Mouse (Mus musculus): Measurements from ENCODE around the gene Cacna1c.

The Cacna1c gene

GRCm38 (mm10) chr6:118999329-118999875, 196.8 kb downstream of the Cacna1c start:
- DNase-seq = no peak

GRCm38 (mm10) chr6:118997397-118997796, 198.8 kb downstream of the Cacna1c start:
- no peak for DNase-seq

GRCm38 (mm10) chr6:118994272-118995061, 201.8 kb downstream of the Cacna1c start:
- no peak for DNase-seq

GRCm38 (mm10) chr6:118992391-118992790, 203.8 kb downstream of the Cacna1c start:
- DNase-seq = no peak

GRCm38 (mm10) chr6:118989999-118990776, 206.0 kb downstream of the Cacna1c start:
- no peak for DNase-seq

GRCm38 (mm10) chr6:118984181-118984901, 211.9 kb downstream of the Cacna1c start:
- DNase-seq = no peak

- DNase-seq = no peak
These were observed 212.7 kb downstream of the Cacna1c start for GRCm38 (mm10) chr6:118983471-118984040.

GRCm38 (mm10) chr6:118980265-118980664, 216.0 kb downstream of the Cacna1c start:
- no peak for DNase-seq

GRCm38 (mm10) chr6:118977443-118978271, 218.6 kb downstream of the Cacna1c start:
- peak; percentile 62 for DNase-seq

- peak; percentile 54 for DNase-seq
These were observed 219.6 kb downstream of the Cacna1c start for GRCm38 (mm10) chr6:118976617-118977016.

- DNase-seq = no peak
These were observed 224.2 kb downstream of the Cacna1c start for GRCm38 (mm10) chr6:118971844-118972531.

GRCm38 (mm10) chr6:118968776-118969175, 227.4 kb downstream of the Cacna1c start:
- no peak for DNase-seq

GRCm38 (mm10) chr6:118966904-118967303, 229.3 kb downstream of the Cacna1c start:
- no peak for DNase-seq

- no peak for DNase-seq
These were observed 230.6 kb downstream of the Cacna1c start for GRCm38 (mm10) chr6:118965577-118965976.

GRCm38 (mm10) chr6:118963806-118964205, 232.4 kb downstream of the Cacna1c start:
- no peak for DNase-seq

- DNase-seq = no peak
These were observed 232.9 kb downstream of the Cacna1c start for GRCm38 (mm10) chr6:118963283-118963682.

- no peak for DNase-seq
These were observed 237.7 kb downstream of the Cacna1c start for GRCm38 (mm10) chr6:118958529-118958928.

GRCm38 (mm10) chr6:118956234-118956633, 240.0 kb downstream of the Cacna1c start:
- no peak for DNase-seq

GRCm38 (mm10) chr6:118955777-118956176, 240.4 kb downstream of the Cacna1c start:
- DNase-seq = no peak

GRCm38 (mm10) chr6:118954988-118955554, 241.1 kb downstream of the Cacna1c start:
- no peak for DNase-seq

- no peak for DNase-seq
These were observed 243.8 kb downstream of the Cacna1c start for GRCm38 (mm10) chr6:118952377-118952776.
